Comparison of ENCODE assay signal across 11 mouse cellular contexts in the genomic region with DNA sequence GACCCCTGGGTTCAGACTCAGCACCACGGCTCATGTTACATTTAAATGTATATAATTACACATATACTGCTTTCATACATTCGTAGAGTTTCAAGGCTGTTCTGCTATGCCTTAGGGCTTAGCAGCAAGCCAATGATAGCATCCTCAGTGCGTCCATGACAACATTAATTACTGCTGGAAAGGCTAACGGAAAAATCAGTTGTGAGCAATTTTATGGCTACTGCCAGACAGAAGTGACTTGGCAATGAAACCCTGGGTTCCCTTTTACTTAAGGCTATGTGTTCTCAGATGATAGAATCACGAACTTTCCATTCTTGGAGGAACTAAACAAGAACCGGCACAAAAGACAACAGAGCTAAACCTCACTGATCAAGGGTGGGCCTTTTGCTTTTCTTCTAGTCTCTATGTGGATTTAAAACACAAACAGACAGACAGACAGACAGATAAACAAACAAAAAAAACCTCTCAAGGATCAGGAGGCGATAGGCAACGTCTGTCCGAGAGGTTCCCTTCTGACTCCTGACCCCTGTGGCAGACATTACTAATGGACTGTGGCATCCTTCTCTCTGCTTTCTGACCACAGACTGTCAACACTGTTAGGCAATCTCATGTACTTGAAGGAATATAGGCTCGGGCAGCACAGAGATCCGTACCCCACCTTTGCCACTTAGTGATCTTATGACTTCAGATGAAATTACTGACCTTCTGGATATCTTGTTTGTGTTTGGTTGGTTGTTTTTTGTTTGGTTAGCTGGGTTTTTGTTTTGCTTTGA.
A peak's percentile ranks its signal among the peaks of the same experiment; 100 is the strongest.
DNase-seq lines count a peak whose midpoint lies in the region.
"Had no signal": no experiment of that assay in that cellular context is flagged by ENCODE, and none has a peak within 500 bp of the region (broad histone marks: within the 10 kb centered on the region; RNA-seq: fewer than 3 reads in every experiment).

No protein-coding gene starts in this region.

- peak; percentile 21 for DNase-seq in kidney, adult 9 months
- no peak for DNase-seq in kidney, adult 8-10 months
- DNase-seq in 3T3-L1 (ENCODE audit: low read depth, low spot score) (peak; percentile 80), adipocyte (ENCODE audit: low spot score) (peak; percentile 27)
- peak; percentile 55 for DNase-seq in lung, postnatal 10 days
- DNase-seq in adrenal gland, adult 8-10 months: no peak
- no peak for DNase-seq in thymus, postnatal 25 days
- DNase-seq: cerebellum, adult 9-10 months; liver, embryonic 13.5 days; right cerebral cortex, postnatal 14 days; thymus, postnatal 14 days had no signal

Comparison
In these comparisons a context has a peak if more than half of its experiments do, and no peak if none do; other contexts are left out.
1. DNase-seq: peak in kidney, adult 9 months (single experiment), 3T3-L1 (single experiment), adipocyte (single experiment) and lung, postnatal 10 days (single experiment); none in kidney, adult 8-10 months (0 of 2), adrenal gland, adult 8-10 months (single experiment) and thymus, postnatal 25 days (single experiment).